Mouse (Mus musculus) splenic B cell, adult 2 months (primary cell): Measurements from ENCODE around the gene Pacsin1.

Experiments
- DNase-seq: peaks from one replicate; pipeline ENCODE4 v3.0.0-alpha.2; 2011; ENCODE audit warnings: low read depth, low spot score
- H3K27me3 ChIP-seq: 2 replicates; pipeline ENCODE4 v1.6.1; 2012; ENCODE audit warnings: mild to moderate bottlenecking, low read length, moderate library complexity, mixed read lengths; ENCODE audit not compliant: control insufficient read depth, poor library complexity, insufficient read depth, severe bottlenecking
- H3K36me3 ChIP-seq: 2 replicates; pipeline ENCODE4 v1.6.1; 2012; ENCODE audit warnings: mild to moderate bottlenecking, low read length, moderate library complexity, mixed read lengths; ENCODE audit not compliant: control insufficient read depth, poor library complexity, insufficient read depth, severe bottlenecking

Pacsin1 gene

GRCm38 (mm10) chr17:27655089-27656010, at the start of gene Pacsin1:
Gene Pacsin1, plus strand, starts transcription at chr17:27655509.
- DNase-seq, result peak; percentile 73
- Histone ChIP-seq H3K27me3 (no peaks in the 10 kb centered on the region), H3K36me3 (no peaks in the 10 kb centered on the region)

DNA sequence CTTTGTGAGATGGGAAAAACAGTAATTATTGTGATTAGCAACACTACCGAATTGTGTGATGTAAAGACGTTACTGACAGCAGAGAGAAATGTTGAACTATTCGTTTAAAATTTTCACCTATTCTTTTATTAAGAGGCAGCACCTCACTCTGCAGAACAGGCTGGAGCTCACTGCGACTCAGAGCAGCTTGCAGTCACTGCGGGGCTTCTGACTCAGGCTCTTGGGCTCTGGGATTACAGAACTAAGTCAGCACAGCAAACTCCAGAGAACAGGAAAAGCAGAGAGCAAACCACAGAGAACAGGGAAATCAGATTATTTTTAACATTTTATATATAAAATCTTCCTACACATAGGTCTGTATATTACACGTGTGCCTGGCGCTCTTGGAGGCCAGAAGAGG, 45.7 kb upstream of the Pacsin1 start:
- DNase-seq, result no peak
- no peaks in the 10 kb centered on the region for H3K27me3 ChIP-seq
- no peaks in the 10 kb centered on the region for H3K36me3 ChIP-seq

DNA sequence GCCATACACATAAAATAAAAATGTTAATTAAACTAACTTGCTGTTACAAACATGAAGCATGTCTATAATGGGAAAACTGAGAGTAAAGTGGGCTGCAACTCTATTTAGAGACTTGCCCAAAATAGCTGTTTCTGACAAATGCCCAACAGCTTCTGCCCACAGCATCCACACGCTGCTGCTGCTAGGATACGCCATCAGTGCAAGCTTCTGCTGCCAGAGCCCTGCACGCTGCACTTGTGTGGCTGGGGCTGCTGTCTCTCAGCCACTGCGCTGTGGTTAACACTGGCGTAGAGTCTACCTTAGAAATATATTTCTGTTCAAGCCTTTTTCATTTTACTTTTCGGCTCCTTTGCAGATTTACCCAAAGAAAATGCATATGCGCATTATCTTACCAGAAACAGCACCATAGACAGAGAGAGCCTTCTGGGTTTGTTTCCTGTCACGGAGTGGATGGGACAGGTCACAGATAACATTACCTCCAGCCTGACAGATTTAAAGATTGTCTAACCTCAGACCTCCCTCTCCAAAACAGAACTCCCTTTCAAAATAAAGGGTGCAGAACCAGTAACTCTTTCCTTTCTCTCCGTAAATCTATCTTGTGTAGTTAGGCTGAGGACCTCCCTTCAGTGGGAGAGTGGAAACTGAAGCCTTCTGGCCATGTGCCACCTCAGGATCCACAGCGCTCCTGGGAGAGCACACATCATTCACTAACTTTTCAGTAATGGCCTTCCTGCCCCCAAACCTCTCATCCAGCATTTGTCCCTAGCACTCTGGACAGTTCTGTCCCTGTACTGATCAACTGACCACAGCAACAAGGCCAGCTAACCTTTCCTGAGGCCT, 44.4 kb upstream of the Pacsin1 start:
- no peak for DNase-seq
- Histone ChIP-seq H3K36me3 (no peaks in the 10 kb centered on the region), H3K27me3 (no peaks in the 10 kb centered on the region)

- no peak for DNase-seq
- Histone ChIP-seq H3K36me3 (no peaks in the 10 kb centered on the region), H3K27me3 (no peaks in the 10 kb centered on the region)
Measured at GRCm38 (mm10) chr17:27611519-27611884, 43.8 kb upstream of the Pacsin1 start.

- DNase-seq, result peak; percentile 24
- no peaks in the 10 kb centered on the region for H3K27me3 ChIP-seq
- H3K36me3 ChIP-seq, result no peaks in the 10 kb centered on the region
Measured at GRCm38 (mm10) chr17:27611994-27612393, 43.3 kb upstream of the Pacsin1 start.

GRCm38 (mm10) chr17:27613016-27613415, 42.3 kb upstream of the Pacsin1 start:
- Histone ChIP-seq H3K36me3 (no peaks in the 10 kb centered on the region), H3K27me3 (no peaks in the 10 kb centered on the region)
- no peak for DNase-seq

DNA sequence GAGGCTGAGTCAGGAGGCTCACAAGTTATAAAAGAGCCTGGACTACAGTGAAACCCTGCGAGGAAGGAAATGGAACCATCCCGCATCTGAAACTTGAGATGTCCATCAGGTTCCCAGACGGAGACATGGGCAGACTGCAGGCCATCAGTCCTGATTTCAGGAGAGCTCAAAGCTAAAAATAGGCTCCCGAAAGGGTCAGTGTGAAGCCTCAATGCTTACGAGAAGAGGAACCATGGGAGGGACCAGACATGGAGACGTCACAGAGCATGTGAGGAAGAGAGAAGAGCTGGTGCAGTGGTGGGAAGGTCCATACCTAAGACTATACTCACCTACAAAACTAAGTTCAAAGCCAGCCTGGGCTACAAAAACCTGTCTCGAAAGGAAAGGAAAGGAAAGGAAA, 39.9 kb upstream of the Pacsin1 start:
- Histone ChIP-seq H3K27me3 (no peaks in the 10 kb centered on the region), H3K36me3 (no peaks in the 10 kb centered on the region)
- DNase-seq, result no peak

- Histone ChIP-seq H3K27me3 (no peaks in the 10 kb centered on the region), H3K36me3 (no peaks in the 10 kb centered on the region)
- no peak for DNase-seq
Measured at GRCm38 (mm10) chr17:27621161-27621560, 34.1 kb upstream of the Pacsin1 start.

- Histone ChIP-seq H3K27me3 (no peaks in the 10 kb centered on the region), H3K36me3 (no peaks in the 10 kb centered on the region)
- DNase-seq, result no peak
Measured at GRCm38 (mm10) chr17:27621705-27622531, 33.4 kb upstream of the Pacsin1 start.

- DNase-seq, result peak; percentile 59
- Histone ChIP-seq H3K27me3 (no peaks in the 10 kb centered on the region), H3K36me3 (no peaks in the 10 kb centered on the region)
Measured at GRCm38 (mm10) chr17:27622611-27623359, 32.5 kb upstream of the Pacsin1 start.

DNA sequence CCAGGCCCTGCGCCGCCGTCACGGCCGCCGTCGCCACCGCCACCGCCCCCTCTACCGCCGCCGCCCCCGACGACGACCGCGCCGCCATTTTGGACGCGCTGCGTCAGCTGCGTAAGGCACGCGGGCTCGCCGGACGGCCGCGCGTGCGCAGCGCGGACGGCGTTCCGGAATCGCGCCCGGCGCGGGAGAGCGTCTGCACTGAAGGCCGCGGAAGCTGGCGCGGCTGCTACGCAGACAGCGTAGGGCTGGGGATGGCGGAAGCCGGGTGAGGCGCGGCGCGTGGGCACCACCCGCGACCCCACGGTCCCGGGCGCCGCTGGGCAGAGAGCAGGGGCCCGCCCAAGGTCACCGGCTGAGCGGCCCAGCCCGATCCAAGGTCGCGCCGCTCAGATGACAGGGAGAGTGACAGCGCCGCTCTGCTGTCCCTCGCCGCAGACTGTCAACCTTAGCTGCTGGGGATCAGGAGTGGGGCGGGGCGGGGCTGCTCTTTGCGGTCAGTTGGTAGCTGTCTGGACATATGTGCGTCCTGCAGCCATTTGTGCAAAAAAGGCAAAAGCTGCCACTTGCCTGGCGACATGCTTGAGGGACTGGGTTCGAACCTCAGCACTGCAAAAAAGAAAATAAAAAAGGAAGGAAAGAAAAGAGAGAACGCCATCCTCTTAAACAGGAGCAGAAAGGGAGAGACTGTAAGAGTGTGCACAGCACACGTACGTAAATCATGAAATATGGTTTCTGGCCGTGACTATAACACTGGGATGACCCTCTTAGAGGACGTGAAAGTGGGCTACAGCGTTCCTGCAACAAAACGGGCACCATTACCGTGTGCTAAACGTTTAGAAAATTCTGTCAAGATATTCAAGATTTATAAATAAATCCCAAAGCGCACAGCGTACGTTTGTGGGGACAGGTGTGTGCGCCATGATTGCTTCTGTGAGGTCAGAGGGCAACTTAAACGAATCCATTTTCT, 31.7 kb upstream of the Pacsin1 start, which contains the start of gene Nudt3:
Gene Nudt3, minus strand, starts transcription at position 136 of the 967 bp plus-strand sequence.
- no peaks in the 10 kb centered on the region for H3K36me3 ChIP-seq
- DNase-seq, result peak; percentile 95
- H3K27me3 ChIP-seq, result no peaks in the 10 kb centered on the region

DNA sequence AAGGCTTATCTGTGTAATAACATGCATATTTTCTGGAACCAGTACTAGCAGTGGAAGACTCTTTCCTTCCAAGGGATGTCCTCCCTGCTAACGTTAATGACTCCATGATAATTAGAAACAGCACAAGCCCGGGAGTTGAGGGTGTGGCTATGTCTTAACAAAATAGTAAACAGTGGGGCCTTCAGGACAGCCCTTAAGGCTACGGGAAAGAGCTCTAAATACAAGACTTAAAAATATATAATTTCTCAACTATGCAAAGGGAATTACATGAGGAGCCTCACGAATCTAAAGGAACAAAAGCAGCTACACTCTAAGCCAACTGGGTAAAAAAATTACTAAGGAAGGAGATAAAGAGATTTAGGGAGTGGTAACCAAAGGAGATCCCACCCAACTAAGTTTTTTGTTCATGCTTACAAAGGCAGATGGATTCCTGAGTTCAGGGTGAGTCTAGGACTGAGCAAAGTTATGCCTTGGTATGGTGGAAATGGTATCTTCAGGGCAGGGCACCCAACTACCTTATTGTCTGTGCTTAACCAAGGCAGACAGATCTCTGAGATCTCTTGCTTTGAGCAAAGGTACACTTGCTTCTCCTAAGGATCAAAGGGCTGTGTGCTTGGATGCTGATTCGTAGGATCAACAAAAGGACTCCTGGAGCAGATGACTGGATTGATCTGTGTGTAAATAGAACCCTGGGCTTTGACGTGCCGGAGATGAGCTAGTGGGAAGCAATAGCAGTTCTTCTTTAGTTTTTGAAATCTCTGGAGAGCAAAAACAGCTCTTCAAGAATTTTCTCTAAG, 29.7 kb upstream of the Pacsin1 start:
- DNase-seq, result no peak
- H3K27me3 ChIP-seq, result no peaks in the 10 kb centered on the region
- H3K36me3 ChIP-seq, result no peaks in the 10 kb centered on the region
